Mouse (Mus musculus): ENCODE measurements at regions not wholly inside any gene's neighbourhood (a gene's known extent, or its start where the extent isn't known, plus 50 kb on each side); places are given as distances from the start of the nearest gene placed in this dataset.

DNA sequence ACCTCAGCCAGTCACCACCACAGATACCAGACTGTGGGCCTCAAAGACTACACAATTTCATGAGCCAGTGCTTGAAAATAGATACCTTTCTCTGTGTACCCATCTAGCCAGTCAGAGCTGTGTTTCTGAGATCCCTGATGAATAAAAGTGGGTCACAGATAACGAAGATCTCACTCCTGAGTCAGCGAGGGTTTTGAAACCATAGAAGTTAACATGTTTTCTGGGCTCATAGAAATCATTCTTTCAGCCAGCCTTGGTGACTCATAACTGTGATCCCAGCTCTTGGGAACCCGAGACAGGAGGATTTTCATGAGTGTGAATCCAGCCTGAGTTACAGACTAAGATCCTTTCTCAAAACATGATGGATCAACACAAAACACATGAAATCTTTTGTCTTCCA, 118.1 kb downstream of the Gm11077 start:
- no peak for TF ChIP-seq CTCF (IDR thresholded peaks at IDR 0.05; ENCODE audit: low read depth)
- no peak for TF ChIP-seq EP300 (optimal IDR thresholded peaks at IDR 0.05)

All from stomach, postnatal 0 days (tissue).